Mouse (Mus musculus) urinary bladder, postnatal 36 days (tissue): ENCODE results near the gene Ptprf.

Experiments
- DNase-seq, 2 experiments: peaks; one replicate each; pipeline ENCODE4 v3.0.0; 2022; ENCODE audit warnings: low spot score in 2 of 2, mixed read lengths in 1 of 2

Ptprf gene

GRCm38 (mm10) chr4:118291231-118291630 lies at the start of gene Ptprf:
Ptprf (minus strand) TSS chr4:118291405.
- DNase-seq = peak in 1 of 2 experiments; percentile 74

DNA sequence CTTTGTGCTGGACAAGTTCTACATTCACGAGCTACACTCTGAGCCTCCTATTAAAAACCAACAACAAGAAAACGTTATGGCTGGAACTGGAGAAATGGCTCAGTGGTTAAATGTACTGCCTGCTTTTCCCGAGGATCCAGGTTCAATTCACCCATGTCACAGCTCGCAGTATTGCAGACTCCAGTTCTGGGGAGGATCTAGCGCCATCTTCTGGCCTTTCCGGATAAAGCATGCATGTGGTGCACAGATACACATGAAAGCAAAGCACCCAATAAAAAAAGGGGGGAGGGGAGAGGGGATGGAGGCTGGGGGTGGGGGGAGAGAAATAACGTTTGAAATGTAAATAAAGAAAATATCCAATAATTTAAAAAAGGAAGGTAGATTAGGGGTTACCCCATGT lies 45.5 kb upstream of the Ptprf start:
- DNase-seq = peak in 1 of 2 experiments; percentile 23

DNA sequence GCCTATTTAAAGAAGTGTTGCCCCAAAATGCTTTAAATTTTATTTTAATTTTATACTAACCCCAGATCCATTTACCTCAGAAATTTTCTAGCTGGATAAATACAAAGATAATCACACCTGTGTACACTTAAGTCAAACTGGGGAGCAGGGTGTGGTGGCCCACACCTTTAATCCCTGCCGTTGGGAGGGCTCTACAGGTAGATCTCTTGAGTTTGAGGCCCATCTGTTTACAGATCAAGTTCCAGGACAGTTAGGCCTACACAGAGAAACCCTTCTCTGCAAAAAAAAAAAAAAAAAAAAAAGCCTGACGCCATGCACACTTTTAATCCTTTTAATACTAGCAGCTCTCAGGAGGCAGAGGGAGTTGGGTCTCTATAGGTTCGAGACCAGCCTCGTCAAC lies 44.8 kb upstream of the Ptprf start:
- DNase-seq = no peak

DNA sequence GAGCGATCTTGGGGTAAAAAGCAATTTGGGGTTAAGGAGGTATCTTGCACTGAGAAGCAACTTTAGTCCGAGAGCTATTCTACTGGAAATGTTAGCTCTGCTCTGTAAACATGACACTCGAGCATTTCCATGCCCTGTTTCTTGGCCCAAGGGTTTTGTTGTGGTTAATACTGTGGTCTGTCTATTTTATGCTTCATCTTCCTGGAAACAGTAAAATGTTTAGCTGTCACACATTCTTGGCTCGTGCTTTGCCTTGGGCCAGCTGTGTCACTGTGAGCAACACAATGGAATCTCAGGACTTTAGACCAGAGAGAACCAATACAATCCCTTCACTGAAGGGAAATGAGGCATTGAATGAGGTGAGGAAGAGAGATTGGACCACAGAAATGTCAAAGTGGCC lies 40.6 kb upstream of the Ptprf start:
- no peak for DNase-seq

DNA sequence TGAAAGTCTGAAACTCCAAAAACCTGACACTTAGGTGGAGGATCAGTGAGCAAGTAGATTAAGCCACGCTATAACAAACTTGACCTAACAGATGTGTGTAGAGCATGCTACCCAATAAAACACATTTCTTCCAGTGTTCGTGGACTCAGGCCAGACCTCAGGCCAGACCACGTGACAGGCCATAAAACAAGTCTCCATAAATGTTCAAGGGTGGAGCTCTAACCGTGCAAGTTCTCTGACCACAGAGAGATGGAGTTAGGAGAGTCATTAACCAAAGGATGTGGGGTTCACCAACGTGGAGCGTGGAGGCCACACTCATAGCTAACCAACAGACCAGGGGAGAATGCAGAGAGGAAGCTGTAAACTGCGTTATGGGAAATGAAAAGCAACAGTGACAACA lies 35.3 kb upstream of the Ptprf start:
- peak; percentile 16 to 19 for DNase-seq

GRCm38 (mm10) chr4:118320636-118321035 lies 29.4 kb upstream of the Ptprf start:
- no peak for DNase-seq

DNA sequence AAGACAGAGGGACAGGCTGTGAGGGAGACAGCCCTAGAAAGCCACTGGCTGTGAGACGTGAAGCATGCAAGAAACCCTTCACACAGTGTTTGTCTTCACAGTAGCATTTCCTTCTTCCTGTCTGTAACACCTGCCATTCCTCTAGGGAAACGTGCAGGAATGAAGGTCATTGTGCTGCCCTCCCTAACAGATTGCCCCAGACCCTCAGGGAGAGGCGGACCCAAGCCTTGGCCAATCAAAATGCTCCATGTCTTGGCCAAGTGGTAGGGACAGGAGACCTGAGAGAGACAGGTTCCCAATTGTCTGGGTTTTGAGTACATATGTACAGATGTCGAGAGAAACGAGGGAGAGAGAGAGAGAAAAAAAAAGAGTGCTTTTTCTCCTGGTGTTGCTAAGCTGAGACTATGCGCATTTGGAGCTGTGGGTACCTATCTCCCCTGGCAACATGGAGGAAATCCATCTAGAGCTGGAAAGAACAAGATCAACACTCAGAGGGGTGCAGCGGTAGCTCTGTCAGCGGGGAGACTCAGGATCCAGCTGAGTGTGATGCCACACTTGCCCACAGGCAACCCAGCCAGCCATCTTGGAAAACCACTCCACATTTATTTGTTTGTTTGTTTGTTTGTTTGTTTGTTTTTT lies 28.6 kb upstream of the Ptprf start:
- DNase-seq = no peak

DNA sequence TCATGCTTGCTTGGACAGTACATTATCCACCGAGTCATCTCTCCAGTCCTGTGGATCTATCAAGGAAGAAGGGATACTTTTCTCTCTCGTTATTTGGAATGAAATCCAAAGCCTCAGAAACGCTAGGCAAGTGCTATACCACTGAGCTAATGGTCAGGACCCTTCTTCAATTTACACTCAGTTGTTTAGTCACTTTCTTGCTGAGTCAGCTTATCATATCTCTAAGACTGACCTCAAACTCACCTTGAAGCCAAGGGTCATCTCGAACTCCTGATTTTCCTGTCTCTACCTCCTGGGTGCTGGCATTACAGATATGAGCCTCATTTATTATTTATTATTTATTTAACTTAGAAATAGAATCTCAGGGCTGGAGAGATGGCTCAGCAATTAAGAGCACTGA lies 25.5 kb upstream of the Ptprf start:
- no peak for DNase-seq

DNA sequence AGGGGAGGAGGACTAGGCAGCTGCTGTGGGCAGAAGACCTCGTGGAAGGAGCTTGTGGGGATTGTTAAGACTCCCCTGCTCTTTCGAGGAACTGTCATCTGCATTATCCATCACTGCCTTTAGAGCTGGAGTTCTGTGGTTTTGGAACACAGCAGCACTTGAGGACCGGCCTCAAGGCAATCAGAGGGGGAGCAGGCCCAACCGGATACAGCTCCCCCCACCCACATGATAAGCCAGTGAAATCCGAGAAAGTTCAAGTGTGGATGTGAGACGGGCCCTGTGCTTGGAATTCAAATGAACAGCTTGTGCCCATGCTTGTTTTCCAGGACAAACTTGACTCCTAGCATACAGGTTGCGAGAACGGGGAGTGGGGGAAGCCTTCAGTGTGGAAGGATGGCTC lies 24.1 kb upstream of the Ptprf start:
- no peak for DNase-seq

- no peak for DNase-seq
Observed at GRCm38 (mm10) chr4:118310461-118310860, 19.3 kb upstream of the Ptprf start.

DNA sequence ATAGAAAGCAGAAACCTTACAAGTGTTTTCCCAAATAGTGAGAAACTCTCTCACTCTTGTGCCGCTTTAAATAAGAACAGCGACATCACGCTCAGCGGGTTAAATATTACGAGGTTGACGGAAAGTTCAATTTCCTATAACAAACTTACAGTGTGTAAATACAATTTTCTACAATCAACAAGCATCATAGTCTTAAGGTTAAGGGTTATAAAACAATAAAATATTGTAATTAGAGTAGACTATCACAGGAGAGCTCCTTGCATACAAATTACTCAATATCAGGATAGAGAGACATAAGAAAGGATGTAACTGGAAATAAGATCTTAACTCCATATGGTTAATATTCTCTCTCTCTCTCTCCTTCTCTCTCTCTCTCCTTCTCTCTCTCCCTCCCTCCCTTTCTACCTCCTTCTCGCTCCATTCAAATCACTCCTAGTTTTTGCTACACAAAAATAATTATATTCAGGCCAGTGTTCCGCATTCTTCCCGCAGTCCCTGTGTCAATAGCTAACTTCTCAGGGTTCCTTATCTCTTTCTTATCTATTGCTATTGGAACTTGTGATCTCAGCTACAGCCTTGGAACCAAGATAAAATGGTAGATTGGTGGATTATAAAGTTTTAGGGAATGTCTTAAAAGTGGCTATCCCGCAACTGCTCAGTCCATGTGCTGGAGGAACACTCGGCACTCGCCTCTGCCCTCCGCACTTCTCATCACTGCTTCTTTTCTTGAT lies 16.5 kb upstream of the Ptprf start:
- DNase-seq = no peak

DNA sequence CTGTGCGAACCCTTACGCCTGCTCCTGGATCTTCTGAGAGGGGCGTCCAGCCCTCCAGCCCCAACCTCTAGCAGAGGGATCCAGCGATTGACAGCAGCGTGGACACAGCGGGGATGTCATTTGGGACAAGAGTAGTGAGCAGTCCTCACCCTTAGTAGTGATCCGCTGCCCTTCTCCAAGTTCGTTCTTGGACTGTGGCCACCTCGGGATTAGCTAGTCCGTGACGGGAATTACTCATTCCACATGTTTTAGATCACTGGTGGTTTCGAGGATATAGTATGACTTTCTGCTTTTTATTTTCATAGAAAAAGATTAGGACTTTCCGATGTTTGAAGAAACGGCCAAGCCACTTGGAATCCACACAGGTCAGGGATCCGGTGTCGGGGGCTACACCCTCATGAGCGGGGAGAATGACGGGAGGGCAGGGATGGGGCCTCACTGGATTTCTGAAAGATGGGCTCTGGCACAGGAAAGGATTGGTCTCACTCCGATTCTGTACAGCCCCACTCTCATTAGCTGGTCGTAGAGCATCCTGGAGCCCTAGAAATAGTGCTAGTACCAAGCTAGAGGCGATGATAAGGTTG lies 15.0 kb upstream of the Ptprf start:
- DNase-seq = no peak

DNA sequence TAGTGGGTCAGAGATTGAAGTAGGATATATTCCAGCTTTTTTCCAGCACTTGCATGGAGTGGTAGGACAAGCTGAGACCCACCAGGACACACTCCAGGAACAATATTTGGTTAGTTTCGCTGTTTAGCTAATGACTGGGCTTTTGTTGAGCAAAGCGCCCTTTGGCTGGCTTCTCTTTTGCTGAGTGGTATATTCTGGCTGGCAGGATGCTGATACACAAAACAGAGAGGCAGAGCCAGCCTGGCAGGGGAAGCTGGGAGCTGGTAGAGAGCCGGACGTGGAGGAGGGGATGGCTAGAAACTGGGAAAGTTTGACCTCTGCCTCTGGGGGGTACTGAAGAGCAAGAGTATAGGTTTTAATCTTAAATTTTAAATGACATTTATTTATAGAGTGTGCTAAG lies 13.8 kb upstream of the Ptprf start:
- no peak for DNase-seq

DNA sequence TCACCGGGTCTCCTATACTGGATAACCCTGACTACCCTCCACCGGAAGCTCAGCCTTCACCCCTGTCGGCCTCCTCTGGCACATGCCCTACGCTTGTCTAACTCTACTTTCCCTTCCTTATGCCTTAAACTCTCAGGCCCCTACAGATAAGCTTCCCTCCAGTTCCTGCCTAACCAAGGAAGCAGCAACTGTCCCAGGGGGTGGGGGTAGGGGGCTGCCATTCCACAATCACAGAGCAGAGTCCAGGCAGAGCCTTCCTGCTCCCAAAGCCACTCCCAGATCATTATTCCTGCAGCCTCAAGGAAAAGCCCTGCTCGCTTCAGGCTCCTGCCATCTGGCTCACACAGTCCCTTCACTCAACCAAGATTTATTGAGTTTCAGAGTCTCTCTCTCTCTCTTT lies 6.6 kb upstream of the Ptprf start:
- no peak for DNase-seq

- no peak for DNase-seq
Observed at GRCm38 (mm10) chr4:118295651-118296561, 4.7 kb upstream of the Ptprf start.

- no peak for DNase-seq
Observed at GRCm38 (mm10) chr4:118294811-118295210, 3.6 kb upstream of the Ptprf start.

- peak in 1 of 2 experiments; percentile 78 for DNase-seq
Observed at GRCm38 (mm10) chr4:118292741-118293306, 1.6 kb upstream of the Ptprf start.

DNA sequence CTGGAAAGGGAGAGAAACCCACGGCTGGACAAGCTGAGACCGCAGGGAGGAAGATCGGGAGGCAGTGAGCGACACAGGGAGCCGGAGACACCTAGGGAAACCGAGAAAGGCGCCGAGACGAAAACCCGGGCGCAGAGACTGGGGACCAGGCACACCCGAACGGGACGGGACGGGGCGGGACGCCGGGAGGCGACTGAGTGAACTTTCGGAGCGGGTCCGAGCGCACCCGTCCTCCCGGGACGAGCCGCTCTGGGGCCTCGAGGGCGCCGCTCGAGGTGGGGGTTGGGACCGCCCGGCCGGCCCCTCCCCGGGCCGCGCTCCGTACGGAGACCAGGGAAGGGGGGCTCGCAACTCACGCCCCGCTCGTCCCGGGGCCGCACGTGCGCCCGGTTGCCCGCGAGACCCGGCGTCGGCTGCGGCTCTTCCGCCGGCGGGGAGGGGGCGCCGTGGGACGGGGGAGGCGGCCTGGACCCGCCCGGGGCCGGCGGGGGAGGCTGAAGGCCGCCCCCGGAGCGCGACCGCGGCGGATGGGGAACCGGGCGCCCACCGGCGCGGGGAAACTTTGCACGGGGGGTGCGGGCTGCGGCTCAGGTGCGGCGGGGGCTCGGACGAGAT lies 682 bp downstream of the Ptprf start:
- peak in 1 of 2 experiments; percentile 45 for DNase-seq

DNA sequence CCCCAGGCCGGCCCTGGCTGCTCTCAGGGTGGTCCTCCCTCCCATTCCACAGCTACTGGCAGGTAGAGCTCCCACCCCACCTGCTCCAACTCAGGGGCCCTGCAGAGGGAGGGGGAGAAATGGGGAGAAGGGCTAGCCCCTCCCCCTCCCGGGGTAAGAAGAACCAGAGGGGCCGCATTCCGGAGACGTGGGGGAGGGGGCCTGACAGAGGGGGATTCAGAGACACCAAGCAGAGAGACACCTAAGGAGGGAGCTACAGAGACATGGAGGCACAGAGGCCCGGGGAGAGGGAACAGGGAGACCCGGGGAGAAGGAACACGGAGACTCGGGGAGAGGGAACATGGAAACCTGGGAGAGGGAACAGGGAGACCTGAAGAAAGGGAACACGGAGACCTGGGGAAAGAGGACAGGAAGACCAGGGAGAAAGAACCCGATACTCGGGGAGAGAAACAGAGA lies 1.2 kb downstream of the Ptprf start:
- DNase-seq = peak in 1 of 2 experiments; percentile 40

DNA sequence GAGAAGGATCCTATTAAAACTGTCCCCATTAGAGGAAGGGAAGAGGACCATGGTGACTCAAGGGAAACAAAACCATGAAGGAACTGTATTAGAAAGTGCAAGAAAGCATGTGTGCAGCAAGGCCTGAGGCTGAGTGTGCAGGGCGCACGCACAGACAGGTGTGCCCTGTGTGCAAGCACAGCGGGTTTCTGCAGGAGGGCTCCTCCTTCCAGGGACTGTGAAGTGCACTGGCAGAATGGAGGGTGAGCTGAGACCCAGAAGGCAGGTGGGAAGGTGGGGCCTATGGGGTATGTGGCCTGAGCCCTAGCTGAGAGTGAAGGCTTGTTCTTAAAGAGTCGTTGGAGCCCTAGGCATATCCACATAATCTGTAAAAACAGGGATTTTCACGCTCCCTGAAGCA lies 1.9 kb downstream of the Ptprf start:
- DNase-seq = no peak

GRCm38 (mm10) chr4:118288531-118288930 lies 2.7 kb downstream of the Ptprf start:
- no peak for DNase-seq
